Mouse (Mus musculus): ENCODE data around the gene Kirrel3. TPM values are rescaled to one million over a fixed set of nuclear protein-coding genes. Genes with fewer than 3 reads are reported as not detected.

The Kirrel3 gene
- polyA plus RNA-seq, 1 experiment from 2014 or later: 4.0 TPM

- Histone ChIP-seq H3K4me3 (ENCODE audit: low read length) (no peak overlapping the region), H3K4me1 (ENCODE audit: control insufficient read depth, insufficient read depth, low read length) (no peaks in the 10 kb centered on the region), H3K4me2 (replicated peaks; ENCODE audit: low read depth, low read length) (no peak overlapping the region), H3K9me3 (ENCODE audit: control insufficient read depth, low read length) (no peaks in the 10 kb centered on the region), H3K36me3 (ENCODE audit: control insufficient read depth, insufficient read depth, low read length) (peaks cover 3% of the 10 kb centered on the region; the same call in 1 of the 2 replicates), H3K9ac (ENCODE audit: low read depth, low read length) (no peak overlapping the region), H3K27me3 (ENCODE audit: control insufficient read depth, insufficient read depth, low read length) (no peaks in the 10 kb centered on the region), H3K27ac (ENCODE audit: low read depth, low read length) (no peak overlapping the region)
- ATAC-seq (ENCODE audit: low FRiP score, low TSS enrichment): no peak
- WGBS: 84% methylated on average over 4 of the region's 4 CpGs
These were observed 572.5 kb downstream of the Kirrel3 start for GRCm38 (mm10) chr9:35058186-35058585.

DNA sequence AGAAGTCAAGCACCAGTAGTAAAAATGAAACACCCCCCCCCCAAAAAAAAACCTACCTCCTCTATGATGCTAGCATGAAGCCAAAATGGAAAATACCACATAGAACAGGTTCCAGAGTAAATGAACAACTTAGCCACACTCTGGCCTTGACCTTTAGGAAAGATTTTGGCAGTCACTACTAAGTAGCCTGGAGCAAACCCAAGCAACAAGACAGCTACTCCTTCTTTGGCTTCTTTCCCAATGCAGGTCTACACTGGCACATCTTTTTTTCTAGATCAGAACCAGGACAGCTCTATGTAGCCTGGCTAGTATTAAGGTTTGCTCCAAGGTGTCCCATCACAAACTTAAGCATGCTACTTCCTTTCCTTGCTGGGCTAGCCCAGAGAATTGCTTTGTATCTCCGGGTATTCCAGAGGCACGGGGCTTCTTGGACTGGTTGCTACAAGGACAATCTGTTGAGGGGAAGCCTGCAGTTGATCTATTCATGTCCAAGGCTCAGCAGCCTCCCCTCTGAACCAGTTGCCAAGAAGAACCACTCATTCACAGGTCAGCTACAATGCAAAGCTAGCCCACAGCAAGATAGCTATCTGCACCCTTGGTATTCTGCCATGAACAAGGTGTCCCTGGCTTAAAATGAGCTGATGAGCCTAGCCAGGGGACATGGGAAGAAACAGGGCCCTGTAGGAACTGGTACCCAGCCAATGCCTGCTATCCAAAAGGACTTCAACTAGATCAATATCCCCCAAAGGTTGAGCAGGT, 573.1 kb downstream of the Kirrel3 start:
- 94% methylated on average over 2 of the region's 2 CpGs for WGBS
- H3K27ac ChIP-seq (ENCODE audit: low read depth, low read length): no peak overlapping the region
- no peak overlapping the region for H3K9ac ChIP-seq (ENCODE audit: low read depth, low read length)

DNA sequence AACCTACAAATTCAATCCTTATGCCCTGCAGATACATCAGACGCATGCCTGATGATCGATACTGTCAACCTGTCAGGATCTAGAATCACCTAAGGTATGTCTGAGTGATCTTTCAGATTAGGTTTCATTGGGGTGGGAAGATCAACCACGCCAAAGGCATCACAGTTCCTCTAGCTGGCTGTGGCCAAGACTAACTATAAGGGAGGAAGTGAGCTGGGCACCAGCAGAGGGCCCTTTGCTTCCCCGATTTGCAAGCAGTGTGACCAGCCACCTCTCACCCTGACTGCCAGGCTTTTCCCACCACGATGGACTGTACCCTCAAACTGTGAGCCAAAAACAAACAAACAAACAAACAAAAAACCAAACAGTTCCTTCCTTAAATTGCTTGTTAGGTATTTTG, 574.2 kb downstream of the Kirrel3 start:
- Histone ChIP-seq H3K36me3 (ENCODE audit: control insufficient read depth, insufficient read depth, low read length) (no peaks in the 10 kb centered on the region), H3K4me1 (ENCODE audit: control insufficient read depth, insufficient read depth, low read length) (no peaks in the 10 kb centered on the region), H3K27me3 (ENCODE audit: control insufficient read depth, insufficient read depth, low read length) (no peaks in the 10 kb centered on the region), H3K9ac (ENCODE audit: low read depth, low read length) (no peak overlapping the region), H3K4me3 (ENCODE audit: low read length) (no peak overlapping the region), H3K9me3 (ENCODE audit: control insufficient read depth, low read length) (no peaks in the 10 kb centered on the region), H3K4me2 (replicated peaks; ENCODE audit: low read depth, low read length) (no peak overlapping the region), H3K27ac (ENCODE audit: low read depth, low read length) (no peak overlapping the region)
- WGBS: 86% methylated on average over 5 of the region's 5 CpGs
- no peak for ATAC-seq (ENCODE audit: low FRiP score, low TSS enrichment)

More for the DNA sequence above, 573.1 kb downstream of the Kirrel3 start:
- ATAC-seq (ENCODE audit: low FRiP score, low TSS enrichment): no peak
- H3K4me2 ChIP-seq (replicated peaks; ENCODE audit: low read depth, low read length): no peak overlapping the region
- H3K9me3 ChIP-seq (ENCODE audit: control insufficient read depth, low read length): no peaks in the 10 kb centered on the region
- no peak overlapping the region for H3K4me3 ChIP-seq (ENCODE audit: low read length)
- no peaks in the 10 kb centered on the region for H3K4me1 ChIP-seq (ENCODE audit: control insufficient read depth, insufficient read depth, low read length)
- H3K36me3 ChIP-seq (ENCODE audit: control insufficient read depth, insufficient read depth, low read length): peaks cover 3% of the 10 kb centered on the region; the same call in 1 of the 2 replicates
- no peaks in the 10 kb centered on the region for H3K27me3 ChIP-seq (ENCODE audit: control insufficient read depth, insufficient read depth, low read length)

GRCm38 (mm10) chr9:35061446-35061845, 575.8 kb downstream of the Kirrel3 start:
- no peak for ATAC-seq (ENCODE audit: low FRiP score, low TSS enrichment)
- Histone ChIP-seq H3K4me3 (ENCODE audit: low read length) (no peak overlapping the region), H3K4me2 (replicated peaks; ENCODE audit: low read depth, low read length) (no peak overlapping the region), H3K9me3 (ENCODE audit: control insufficient read depth, low read length) (no peaks in the 10 kb centered on the region), H3K27ac (ENCODE audit: low read depth, low read length) (no peak overlapping the region), H3K9ac (ENCODE audit: low read depth, low read length) (no peak overlapping the region), H3K36me3 (ENCODE audit: control insufficient read depth, insufficient read depth, low read length) (no peaks in the 10 kb centered on the region), H3K4me1 (ENCODE audit: control insufficient read depth, insufficient read depth, low read length) (no peaks in the 10 kb centered on the region), H3K27me3 (ENCODE audit: control insufficient read depth, insufficient read depth, low read length) (no peaks in the 10 kb centered on the region)
- WGBS: 72% methylated on average over 2 of the region's 2 CpGs
